Mouse (Mus musculus) layer of hippocampus, adult 8-10 months (tissue): ENCODE measurements at regions not wholly inside any gene's neighbourhood (a gene's known extent, or its start where the extent isn't known, plus 50 kb on each side); places are given as distances from the start of the nearest gene placed in this dataset.
"Not testable (repeated sequence)": the region's sequence is repeated elsewhere in the genome, so short reads cannot be mapped to it uniquely, and the experiment has no call there.

Experiments
- DNase-seq, 2 experiments: peaks; one replicate each; pipeline ENCODE4 v3.0.0; 2022; ENCODE audit warnings: low spot score in 2 of 2

- DNase-seq: no peak
Observed at GRCm38 (mm10) chr13:20039590-20039989, 50.8 kb upstream of the Elmo1 start.

- peak; percentile 21 to 57 for DNase-seq
Observed at GRCm38 (mm10) chr13:20038463-20038862, 51.9 kb upstream of the Elmo1 start.

GRCm38 (mm10) chr13:20037436-20037835 is 53.0 kb upstream of the Elmo1 start:
- peak in 1 of 2 experiments; percentile 9 for DNase-seq

- no peak for DNase-seq
Observed at GRCm38 (mm10) chr13:20033937-20034735, 56.3 kb upstream of the Elmo1 start.

GRCm38 (mm10) chr13:20031660-20032059 is 58.7 kb upstream of the Elmo1 start:
- DNase-seq: no peak

- no peak for DNase-seq
Observed at GRCm38 (mm10) chr13:20031082-20031481, 59.3 kb upstream of the Elmo1 start.

GRCm38 (mm10) chr13:20026612-20027011 is 63.8 kb upstream of the Elmo1 start:
- DNase-seq: no peak

GRCm38 (mm10) chr13:20016454-20016853 is 73.9 kb upstream of the Elmo1 start:
- not testable (repeated sequence) for DNase-seq

GRCm38 (mm10) chr13:20012621-20013020 is 77.8 kb upstream of the Elmo1 start:
- no peak for DNase-seq

- DNase-seq: no peak
Observed at GRCm38 (mm10) chr13:20009164-20009563, 81.2 kb upstream of the Elmo1 start.

GRCm38 (mm10) chr13:20007561-20007960 is 82.8 kb upstream of the Elmo1 start:
- no peak for DNase-seq

GRCm38 (mm10) chr13:19997606-19998005 is 92.8 kb upstream of the Elmo1 start:
- DNase-seq: no peak

- no peak for DNase-seq
Observed at GRCm38 (mm10) chr13:19975621-19976020, 114.8 kb upstream of the Elmo1 start.

GRCm38 (mm10) chr13:19966566-19966965 is 123.8 kb upstream of the Elmo1 start:
- no peak for DNase-seq

- no peak for DNase-seq
Observed at GRCm38 (mm10) chr13:19963031-19963430, 127.4 kb upstream of the Elmo1 start.

GRCm38 (mm10) chr13:19928761-19929160 is 104.7 kb upstream of the Gpr141 start:
- DNase-seq: no peak

- no peak for DNase-seq
Observed at GRCm38 (mm10) chr13:19927807-19928206, 103.8 kb upstream of the Gpr141 start.

- no peak for DNase-seq
Observed at GRCm38 (mm10) chr13:19921084-19921827, 97.2 kb upstream of the Gpr141 start.

- no peak for DNase-seq
Observed at GRCm38 (mm10) chr13:19911860-19912584, 88.0 kb upstream of the Gpr141 start.

GRCm38 (mm10) chr13:19902786-19903185 is 78.7 kb upstream of the Gpr141 start:
- DNase-seq: no peak

- DNase-seq: no peak
Observed at GRCm38 (mm10) chr13:19897191-19897590, 73.1 kb upstream of the Gpr141 start.
